Mouse (Mus musculus) cerebral cortex, adult 2 months (tissue): ENCODE measurements around the gene Zbtb42.

Source experiments
- WGBS: fragments of 180-500 bp; shearing (Covaris S2); methylation state at CpG from one replicate; pipeline ENCODE4 v1.1.7; 2018; 5-methylcytosine and 5-hydroxymethylcytosine counted together

The Zbtb42 gene

DNA sequence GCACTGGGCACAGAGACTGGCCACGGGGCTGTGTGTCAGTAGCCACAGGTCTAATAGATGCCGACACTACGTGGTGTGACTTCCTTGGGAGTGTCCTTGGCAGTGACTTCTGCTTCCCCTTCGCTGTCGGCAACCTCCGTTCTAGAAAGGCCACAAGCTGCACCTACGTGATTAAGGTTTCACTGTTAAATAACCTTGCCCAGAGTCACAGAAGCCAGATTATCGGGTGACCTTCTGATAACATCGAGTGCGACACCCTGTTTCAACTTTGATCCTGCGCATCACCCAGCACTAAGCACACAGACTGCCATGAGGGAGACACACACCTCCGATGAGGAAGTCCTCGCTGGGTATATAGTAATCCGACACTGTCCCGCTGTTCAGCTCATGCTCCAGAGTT lies 9.8 kb downstream of the Zbtb42 start:
- WGBS, result 68% methylated on average over 15 of the region's 15 CpGs

DNA sequence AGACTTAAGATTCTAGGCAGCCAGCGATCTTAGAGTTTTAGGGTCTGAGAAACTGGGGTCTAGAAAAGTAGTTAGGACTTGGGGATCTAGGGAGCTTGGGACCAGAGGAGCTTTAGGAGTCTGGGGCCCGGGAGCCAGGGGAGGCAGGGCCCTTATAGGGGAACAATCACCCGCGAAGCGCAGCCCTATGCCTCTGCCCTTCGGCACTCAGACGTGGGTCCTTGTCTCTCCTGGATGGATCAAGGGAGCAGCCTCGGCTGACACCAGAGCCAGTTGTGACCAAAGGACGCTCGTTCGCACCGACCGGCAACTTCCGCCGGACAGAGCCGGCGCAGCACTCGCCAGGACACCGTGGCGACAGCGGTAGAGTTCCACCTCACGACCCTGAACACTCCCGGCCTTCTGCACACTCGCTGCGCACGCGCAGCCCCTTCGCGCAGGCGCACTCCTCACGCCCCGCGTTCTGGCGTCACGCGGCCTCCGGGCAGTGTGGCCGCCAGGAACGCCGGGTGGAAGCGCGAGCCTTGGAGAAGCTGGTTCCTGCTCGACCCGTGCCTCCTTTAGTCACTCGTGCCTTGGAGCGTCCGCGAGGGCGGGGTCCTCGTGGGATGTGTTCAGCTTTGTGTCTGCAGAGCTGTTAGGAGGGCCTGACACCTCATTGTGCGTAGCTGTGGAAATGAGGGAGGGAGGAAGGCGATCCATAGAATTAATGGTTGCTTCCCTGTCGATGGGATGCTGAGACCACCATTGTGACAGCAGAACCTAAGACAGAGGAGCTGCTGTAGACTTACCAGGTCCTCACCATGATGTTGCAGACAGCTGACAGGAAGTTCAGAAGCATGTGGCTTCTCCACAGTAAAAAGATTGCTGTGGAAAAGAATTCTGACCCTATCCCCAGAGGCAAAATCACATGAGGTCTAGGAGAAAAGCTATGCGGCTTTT lies 14.8 kb downstream of the Zbtb42 start:
- 2% methylated on average over 54 of the region's 54 CpGs for WGBS

- 48% methylated on average over 10 of the region's 10 CpGs for WGBS
These were observed 15.5 kb downstream of the Zbtb42 start for GRCm38 (mm10) chr12:112694127-112694475.

DNA sequence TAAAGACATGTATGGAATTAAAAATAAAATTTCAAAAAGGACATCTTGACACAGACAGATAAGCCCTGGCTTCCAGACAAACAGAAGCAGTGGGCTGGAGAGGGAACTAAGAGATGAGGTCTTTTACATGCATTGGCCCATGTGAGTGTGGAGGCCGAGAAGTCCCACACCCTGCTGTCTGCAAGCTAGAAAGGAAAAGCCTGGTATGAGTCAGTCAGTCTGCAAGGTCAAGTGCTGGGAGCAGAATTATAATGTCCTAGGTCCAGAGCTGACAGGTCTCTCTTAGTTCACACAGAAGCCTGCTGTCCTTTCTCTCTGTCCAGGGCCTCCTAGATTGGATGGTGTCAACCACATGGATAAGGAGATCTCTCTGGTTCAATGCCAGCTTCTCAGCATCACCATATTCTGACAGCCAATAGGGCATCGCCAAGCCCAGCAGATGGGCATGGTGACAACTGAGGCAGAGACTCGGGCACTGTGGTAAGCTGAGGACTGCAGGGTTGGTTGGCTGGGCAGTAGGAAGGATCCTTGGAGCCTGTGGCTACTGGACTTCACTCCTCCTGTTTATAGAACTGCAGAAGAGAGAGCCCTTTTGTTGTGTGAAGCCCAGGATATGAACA lies 18.3 kb downstream of the Zbtb42 start:
- WGBS, result 85% methylated on average over 3 of the region's 3 CpGs

DNA sequence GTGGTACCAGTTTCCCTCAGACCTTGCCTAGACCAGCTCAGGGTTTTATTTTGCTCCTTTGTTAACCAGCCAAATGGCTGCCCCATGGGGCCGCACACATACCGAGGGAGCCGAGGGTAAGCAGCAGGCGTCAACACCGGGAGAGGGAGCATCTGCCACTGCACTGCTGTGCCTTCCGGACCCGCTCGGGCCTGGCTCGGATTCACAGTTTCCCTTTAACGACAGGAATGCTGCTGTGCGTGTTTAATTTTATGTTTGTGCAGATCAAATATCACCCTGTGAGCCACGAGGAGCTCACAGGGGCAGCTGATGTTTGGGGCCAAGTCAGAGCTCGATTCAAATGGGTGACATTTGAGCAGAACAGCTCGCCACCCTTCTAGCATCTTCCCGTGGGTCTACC lies 21.9 kb downstream of the Zbtb42 start:
- WGBS, result 17% methylated on average over 15 of the region's 15 CpGs

- 68% methylated on average over 6 of the region's 6 CpGs for WGBS
These were observed 24.0 kb downstream of the Zbtb42 start for GRCm38 (mm10) chr12:112702374-112703320.

DNA sequence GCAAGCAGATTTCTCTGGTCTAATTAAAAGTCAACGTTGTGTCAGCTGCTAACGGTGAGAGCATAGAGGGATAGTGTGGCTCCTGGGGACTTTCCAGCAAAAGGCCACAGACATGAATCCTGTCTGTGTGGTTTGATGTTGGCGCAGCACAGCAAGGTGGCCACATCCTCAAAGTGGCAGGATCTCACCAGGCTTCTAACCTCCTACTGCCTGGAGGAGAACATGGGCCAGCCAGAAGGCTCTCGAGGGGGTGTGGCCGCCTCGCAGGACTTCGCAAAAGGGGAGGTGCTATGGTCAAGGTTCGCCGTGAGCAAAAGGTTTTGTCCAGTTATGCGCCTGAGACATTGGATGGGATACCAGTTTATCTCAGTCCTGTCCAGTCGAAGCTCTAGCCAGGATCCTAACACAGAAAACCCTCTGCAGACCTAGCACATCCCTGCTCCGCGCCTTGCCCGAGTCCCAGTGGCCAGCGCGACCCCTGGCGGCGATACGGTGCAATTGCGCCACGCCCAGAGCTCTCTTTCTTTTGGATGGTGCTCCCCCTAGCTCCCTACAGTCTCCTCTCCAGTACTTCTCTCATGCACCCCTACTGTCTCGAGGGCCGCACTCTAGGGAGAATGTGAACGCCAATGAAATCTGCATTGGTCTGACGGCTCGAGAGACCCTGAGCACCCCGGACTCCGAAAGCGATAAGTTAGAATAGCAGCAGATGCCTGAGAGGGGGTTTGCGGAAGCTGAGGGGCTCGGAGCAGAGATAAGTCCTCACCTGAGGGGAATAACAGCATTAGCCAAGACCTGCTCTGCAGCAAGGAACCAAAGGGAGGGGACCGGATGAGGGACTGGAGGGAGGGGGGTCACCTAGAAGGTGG lies 28.3 kb downstream of the Zbtb42 start:
- WGBS, result 12% methylated on average over 32 of the region's 32 CpGs

DNA sequence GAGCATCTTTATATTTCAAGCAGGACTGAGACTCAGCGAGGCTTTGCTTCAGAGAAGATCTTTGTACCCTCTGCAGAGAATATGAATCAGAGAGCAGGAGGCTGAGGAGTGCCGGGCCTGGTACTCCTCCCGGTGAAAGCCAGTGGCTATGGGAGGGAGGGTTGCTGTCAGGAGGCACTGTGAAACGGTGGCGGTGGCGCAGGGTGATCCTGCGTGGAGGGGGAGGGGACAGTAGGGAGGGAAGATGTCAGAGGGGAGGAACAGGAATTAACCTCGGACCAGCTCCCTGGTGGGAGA lies 28.9 kb downstream of the Zbtb42 start:
- 33% methylated on average over 8 of the region's 8 CpGs for WGBS

DNA sequence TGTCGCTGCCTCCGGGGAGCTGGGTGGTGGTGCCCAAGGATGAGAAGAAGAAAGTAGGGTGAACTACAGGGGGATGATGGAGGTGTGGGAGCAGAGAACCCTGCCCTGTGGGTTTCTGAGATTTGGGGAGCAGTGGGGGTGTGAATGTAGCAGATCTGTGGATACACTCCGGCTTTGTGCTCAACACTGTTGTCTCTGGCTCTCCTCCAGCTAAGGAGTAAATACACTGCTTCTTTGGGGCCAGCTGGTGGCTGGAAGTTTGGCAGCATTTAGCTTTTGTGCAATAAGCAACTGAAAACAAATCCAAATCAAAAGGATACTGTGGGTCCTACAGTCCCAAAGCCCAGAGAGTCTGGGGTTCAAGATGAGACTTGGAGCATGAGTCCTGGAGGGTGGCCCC lies 35.4 kb downstream of the Zbtb42 start:
- 30% methylated on average over 3 of the region's 3 CpGs for WGBS

GRCm38 (mm10) chr12:112717140-112717539 lies 38.5 kb downstream of the Zbtb42 start:
- WGBS, result 45% methylated on average over 7 of the region's 7 CpGs

DNA sequence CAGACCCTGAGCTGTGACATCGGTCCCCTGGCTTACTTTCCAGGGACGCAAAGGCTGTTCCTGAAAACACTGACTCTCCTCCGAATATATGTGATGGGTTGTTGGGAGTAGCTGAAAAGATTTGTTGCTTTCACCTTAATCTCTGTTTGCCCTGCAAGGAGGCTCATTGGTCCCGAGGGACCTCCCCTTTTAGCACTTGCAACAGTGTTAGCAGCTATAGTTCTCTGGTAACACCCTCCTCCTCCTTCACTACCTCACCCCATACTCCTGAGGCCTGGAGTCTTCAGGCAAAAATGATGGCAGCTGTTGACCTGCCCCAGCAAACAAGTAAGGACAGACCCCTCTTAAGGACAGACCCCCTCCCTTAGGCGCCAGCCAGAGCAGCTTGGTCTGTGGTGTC lies 40.4 kb downstream of the Zbtb42 start:
- 81% methylated on average over 5 of the region's 5 CpGs for WGBS

- 89% methylated on average over 6 of the region's 6 CpGs for WGBS
These were observed 41.6 kb downstream of the Zbtb42 start, which contains the start of gene Cep170b for GRCm38 (mm10) chr12:112720216-112720615. TSS of gene Cep170b (plus strand) at chr12:112720455.

GRCm38 (mm10) chr12:112720890-112721423 lies 42.3 kb downstream of the Zbtb42 start:
- 72% methylated on average over 12 of the region's 12 CpGs for WGBS

DNA sequence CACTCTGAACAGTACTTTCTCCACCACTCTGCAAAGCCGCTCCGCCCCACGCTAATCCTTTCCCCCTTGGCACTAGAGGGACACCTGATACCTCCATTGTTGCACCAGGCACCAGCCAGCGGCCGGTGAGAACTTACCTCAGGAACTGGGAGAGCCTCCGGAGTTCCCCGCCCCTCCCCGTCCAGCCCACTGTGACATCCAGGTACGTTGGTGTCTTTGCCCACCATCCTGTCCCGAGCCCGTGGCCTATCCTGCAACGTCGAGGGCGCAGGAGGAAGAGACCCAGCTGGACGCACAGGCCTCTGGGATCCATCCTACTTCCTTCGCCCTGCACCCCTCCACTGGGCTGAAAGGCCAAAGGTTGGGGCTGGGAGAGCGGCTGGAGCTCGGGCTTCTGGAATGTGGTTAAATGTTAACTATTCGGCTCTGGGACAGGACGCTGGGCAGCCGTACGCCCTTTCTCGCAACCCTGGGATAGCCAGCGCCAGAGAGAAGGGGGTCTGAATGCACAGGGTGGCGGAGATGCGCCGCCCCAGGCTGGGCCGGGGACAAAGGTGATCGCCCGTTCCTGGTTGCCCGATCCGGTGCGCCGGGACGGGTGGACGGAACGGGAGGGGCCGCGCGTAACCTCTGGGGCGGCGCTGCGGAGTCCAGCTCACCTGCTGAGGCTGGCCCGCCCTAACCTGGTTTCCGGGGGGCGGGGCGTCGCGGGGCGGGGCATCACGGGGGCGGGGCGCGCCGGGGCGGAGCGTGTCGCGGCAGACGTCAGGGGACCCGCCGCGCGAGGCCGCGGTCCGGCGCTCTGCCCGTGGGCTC lies 43.0 kb downstream of the Zbtb42 start:
- 9% methylated on average over 69 of the region's 69 CpGs for WGBS

- WGBS, result 1% methylated on average over 71 of the region's 75 CpGs
These were observed 43.8 kb downstream of the Zbtb42 start for GRCm38 (mm10) chr12:112722240-112723027.

DNA sequence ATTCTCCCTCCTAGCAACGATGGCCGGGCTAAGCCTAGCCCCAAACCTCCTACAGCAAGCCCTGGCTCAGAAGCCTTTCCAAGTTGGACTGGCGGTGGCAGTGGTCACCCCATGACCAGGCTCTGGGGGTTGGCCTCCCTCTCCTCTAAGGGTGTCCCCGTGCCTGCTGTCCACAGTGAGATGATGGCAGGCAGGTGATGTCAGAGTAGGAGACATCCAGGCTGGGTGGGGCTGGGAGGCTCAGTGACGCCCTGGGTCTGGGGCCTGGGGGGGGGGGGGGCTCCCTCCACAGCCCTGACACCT lies 44.4 kb downstream of the Zbtb42 start:
- WGBS, result 11% methylated on average over 5 of the region's 5 CpGs

DNA sequence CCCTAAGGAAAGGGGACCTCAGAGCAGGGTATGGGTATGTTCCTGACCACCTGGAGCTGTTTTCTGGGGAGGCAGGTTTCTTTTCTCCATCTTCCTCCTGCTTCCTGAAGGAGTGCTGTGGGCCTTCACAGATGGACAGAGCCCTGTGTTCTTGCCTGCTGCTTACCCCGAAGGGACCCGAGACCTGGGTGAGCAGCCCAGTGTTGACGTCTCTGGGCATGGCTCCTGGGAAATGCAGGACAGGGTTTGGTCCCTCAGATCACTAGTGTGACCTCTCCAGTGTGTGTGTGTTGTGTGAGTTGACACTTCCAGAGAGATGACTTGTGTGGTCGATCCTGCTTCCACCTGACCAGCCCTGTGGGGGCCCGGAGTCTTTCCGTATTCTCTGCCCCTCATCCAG lies 44.8 kb downstream of the Zbtb42 start:
- WGBS, result 84% methylated on average over 6 of the region's 6 CpGs

DNA sequence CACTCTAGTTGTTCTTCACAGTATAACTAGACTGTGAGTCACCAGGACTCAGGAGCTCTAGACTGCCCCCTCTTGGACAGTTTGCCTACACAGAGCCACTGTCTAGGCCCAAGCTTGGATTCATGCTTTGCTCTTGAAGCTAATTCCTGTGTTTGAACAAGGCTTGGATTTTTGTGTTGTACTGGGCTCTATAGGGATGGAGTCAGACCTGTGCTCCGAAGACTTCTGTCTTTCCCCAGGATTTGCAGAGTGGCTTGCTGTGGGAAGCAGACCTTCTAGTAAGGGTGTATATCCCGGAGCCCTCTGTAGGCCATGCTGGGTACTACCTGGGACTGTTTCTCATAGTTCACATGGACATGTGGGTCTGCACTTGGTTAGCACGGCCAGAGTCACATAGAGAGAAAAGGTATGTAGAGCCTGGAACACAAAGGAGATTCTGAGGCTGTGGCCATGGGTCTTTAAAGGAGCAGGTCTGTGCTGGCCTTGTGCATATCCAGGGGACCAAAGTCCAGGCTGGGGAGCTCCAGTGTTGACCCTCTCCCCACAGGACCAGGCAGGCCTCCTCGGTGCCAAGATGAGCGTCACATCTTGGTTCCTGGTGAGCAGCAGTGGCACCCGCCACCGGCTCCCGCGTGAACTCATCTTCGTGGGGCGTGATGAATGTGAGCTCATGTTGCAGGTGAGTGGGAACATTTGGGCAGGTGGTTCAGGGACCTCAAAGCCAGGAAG lies 45.6 kb downstream of the Zbtb42 start:
- 76% methylated on average over 11 of the region's 11 CpGs for WGBS

DNA sequence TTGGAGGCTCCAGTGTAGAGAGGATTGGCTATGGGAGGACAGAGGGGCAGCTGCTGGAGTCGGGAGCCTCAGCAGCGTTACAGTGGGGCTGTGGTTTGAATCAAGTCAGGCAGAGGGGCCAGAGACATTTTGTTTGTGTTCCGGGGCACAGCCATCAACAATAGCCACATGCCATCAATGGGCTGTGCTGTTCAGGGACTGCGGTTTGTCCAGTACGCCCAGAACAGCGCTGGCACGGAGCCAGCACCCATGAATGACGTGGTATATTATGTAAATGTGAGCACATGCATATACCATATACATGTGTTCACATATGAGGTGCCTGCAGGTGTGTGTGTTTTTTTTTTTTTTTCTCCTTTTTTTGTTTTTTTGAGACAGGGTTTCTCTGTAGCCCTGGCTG lies 49.2 kb downstream of the Zbtb42 start:
- 39% methylated on average over 8 of the region's 8 CpGs for WGBS
